Mouse (Mus musculus) bone marrow macrophage, adult 2 months (primary cell): ENCODE results near the gene Ofd1. TPM values are rescaled to one million over a fixed set of nuclear protein-coding genes. Genes with fewer than 3 reads are reported as not detected.

Source experiments
- H3K27ac ChIP-seq: 2 replicates; pipeline ENCODE4 v1.5.1; 2012; ENCODE audit warnings: low read depth, low read length; ENCODE audit not compliant: insufficient read depth
- H3K4me1 ChIP-seq: 2 replicates; pipeline ENCODE4 v1.6.1; 2012; ENCODE audit warnings: low read length; ENCODE audit not compliant: control insufficient read depth, insufficient read depth
- H3K4me3 ChIP-seq: 2 replicates; pipeline ENCODE4 v1.5.1; 2012; ENCODE audit warnings: mild to moderate bottlenecking, low read length, moderate library complexity; ENCODE audit not compliant: insufficient read depth
- CTCF ChIP-seq: IDR thresholded peaks from 2 replicates; pipeline ENCODE4 v1.5.1; 2012; ENCODE audit warnings: low read depth, mild to moderate bottlenecking, low read length, moderate library complexity
- POLR2A ChIP-seq: IDR thresholded peaks from 2 replicates; pipeline ENCODE4 v1.6.1; 2012; ENCODE audit warnings: mild to moderate bottlenecking, low read depth, low read length, borderline replicate concordance
- polyA plus RNA-seq: library from polyadenylated mRNA; stranded (reverse); fragments of >200 nt; gene quantifications from 2 replicates; pipeline ENCODE4 v1.2.4, GENCODE M21; 2012; ENCODE audit not compliant: missing spikeins, insufficient read depth, insufficient read length

Ofd1 gene
- polyA plus RNA-seq, 1 experiment: 6.7 TPM

DNA sequence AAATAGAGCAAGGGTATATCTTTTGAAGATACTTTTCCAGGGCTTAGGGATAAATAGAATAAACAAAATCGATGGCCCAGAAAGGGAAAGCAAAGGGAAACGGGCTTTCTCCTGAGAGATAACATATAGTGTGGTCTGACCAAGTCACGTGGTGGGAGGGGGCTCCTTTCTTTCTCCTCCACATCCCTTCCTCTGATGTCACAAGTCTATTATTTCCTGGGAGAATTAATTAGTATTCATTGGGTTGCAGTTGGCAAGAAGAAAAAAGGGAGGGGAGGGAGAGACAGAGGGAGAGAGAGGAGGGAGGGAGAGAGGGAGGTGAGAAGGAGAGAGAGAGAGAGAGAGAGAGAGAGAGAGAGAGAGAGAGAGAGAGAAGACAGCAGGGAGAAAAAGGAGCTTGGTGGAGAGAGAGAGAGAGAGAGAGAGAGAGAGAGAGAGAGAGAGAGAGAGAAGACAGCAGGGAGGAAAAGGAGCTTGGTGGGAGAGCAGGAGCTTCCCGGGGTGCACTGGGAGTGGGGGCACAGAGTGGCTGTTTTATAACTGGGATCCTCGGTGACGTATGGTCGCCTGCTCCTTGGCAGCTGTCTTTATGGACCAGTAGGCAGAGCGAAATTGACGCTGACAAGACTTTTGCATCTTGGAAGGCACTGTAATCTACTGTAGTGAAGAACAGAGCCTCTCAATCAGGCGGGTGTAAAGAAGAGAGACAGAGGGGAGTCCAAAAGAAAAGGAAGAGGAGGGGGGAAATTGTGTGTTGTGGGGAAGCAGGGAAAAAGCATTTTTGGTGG, 96.1 kb downstream of the Ofd1 start:
- 0 out of 2 replicates have a peak, but pooled peaks cover 4% of the 10 kb centered on the region for H3K4me1 ChIP-seq
- no peak overlapping the region for H3K4me3 ChIP-seq
- TF ChIP-seq CTCF: no peak
- TF ChIP-seq POLR2A: no peak
- H3K27ac ChIP-seq: no peak overlapping the region

DNA sequence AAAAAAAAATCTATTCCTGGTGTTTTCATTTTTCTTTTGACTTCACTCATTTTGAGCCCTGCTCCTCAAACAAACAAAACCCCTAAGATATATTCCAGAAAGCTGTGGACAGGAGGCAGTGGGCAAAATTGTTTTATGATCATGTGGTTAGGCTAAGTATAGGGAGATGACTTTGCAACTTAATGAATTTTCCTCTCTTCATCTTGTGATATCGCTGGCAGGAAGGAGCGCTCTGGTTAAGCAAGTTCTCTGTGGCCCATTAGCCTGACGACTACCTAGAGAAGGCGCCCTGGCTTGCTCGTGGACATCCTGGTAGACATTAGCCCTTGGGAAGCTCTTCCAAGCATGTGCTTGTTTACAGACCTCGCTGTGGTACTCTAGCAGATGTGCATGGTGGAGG, 98.7 kb downstream of the Ofd1 start:
- no peak overlapping the region for H3K27ac ChIP-seq
- H3K4me3 ChIP-seq: no peak overlapping the region
- TF ChIP-seq POLR2A: no peak
- no peak for TF ChIP-seq CTCF
- H3K4me1 ChIP-seq: 0 out of 2 replicates have a peak, but pooled peaks cover 4% of the 10 kb centered on the region

Other genes with a start within 250 kb of the Ofd1 start
- gene Gpm6b, start 201.8 kb downstream of the Ofd1 start, polyA plus RNA-seq: not detected in 2 replicates
- gene Trappc2, start 130 bp downstream of the Ofd1 start, polyA plus RNA-seq: 14.6 and 20.0 TPM in 2 replicates
- gene Rab9, start 39.2 kb upstream of the Ofd1 start, polyA plus RNA-seq: 68.3 and 75.3 TPM in 2 replicates
- 2.6 TPM in 2 replicates for gene Tceanc, start 77.9 kb upstream of the Ofd1 start, polyA plus RNA-seq
- gene Egfl6, start 145.0 kb upstream of the Ofd1 start, polyA plus RNA-seq: not detected in 2 replicates